Mouse (Mus musculus) brain, adult 10 weeks (tissue): ENCODE data around the gene Ripor2. TPM values are rescaled to one million over a fixed set of nuclear protein-coding genes. Genes with fewer than 3 reads are reported as not detected.

Source experiments
- polyA plus RNA-seq: library from polyadenylated mRNA; stranded (reverse); fragments of 350-450 nt; fragmentation: Illumina TruSeq; extraction: RNeasy Lipid Tissue Mini Kit (QIAGEN cat#74804); gene quantifications from one replicate; pipeline ENCODE4 v1.2.3, GENCODE M21; 2015; ENCODE audit warnings: low read depth, low replicate concordance

Ripor2 gene
- polyA plus RNA-seq = 30.5 TPM

DNA sequence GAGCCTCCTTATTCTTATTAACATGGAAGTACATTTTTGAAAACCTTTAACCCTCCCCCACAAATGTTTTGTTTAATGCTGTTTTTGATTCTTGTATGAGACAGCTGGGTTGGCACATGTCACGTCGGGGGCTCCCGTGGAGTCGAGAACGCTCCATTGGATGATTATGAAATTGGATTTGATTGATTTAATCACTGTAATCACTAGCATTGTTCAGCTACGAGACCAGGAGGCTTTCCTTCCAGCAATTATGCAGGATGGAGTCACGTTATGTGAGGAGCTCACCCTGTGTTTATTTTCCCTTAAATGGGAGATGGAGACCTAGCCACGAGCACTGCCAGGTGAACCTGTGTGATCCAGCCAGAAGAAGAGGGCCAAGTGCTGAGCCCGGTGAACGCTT, at the start of gene Ripor2:
Gene Ripor2, plus strand, starts transcription at position 357 of the 400 bp plus-strand sequence.

GRCm38 (mm10) chr13:24741028-24741427, 159.0 kb downstream of the Ripor2 start, which contains the start of gene Armh2:
Gene Armh2, plus strand, starts transcription at chr13:24741232.

GRCm38 (mm10) chr13:24761403-24762227, 179.6 kb downstream of the Ripor2 start, which contains the start of gene Gmnn:
Gene Gmnn, minus strand, starts transcription at chr13:24761923.

Other genes starting within 250 kb of the Ripor2 start
- 0.79 TPM for gene Armh2, start 159.0 kb downstream of the Ripor2 start, polyA plus RNA-seq
- 12.4 TPM for gene Gmnn, start 179.7 kb downstream of the Ripor2 start, polyA plus RNA-seq
- gene BC005537, start 219.5 kb downstream of the Ripor2 start, polyA plus RNA-seq = 129 TPM
- 290 TPM for gene Acot13, start 249.4 kb downstream of the Ripor2 start, polyA plus RNA-seq
- gene Tdp2, start 249.5 kb downstream of the Ripor2 start, polyA plus RNA-seq = 23.5 TPM